Mouse (Mus musculus): ENCODE measurements around the gene Ccdc33. TPM values are rescaled to one million over a fixed set of nuclear protein-coding genes. Genes with fewer than 3 reads are reported as not detected.

Ccdc33 gene
- polyA plus RNA-seq, 1 experiment from 2014 or later, result 1.1 TPM

- 71% methylated on average over 8 of the region's 8 CpGs for WGBS
- no peak for ATAC-seq (replicated peaks)
- Histone ChIP-seq H3K4me1 (peaks cover 13% of the 10 kb centered on the region), H3K4me2 (replicated peaks) (no peak overlapping the region), H3K4me3 (no peak overlapping the region), H3K27me3 (no peaks in the 10 kb centered on the region), H3K36me3 (no peaks in the 10 kb centered on the region), H3K9ac (replicated peaks) (no peak overlapping the region), H3K27ac (replicated peaks) (no peak overlapping the region), H3K9me3 (no peaks in the 10 kb centered on the region)
Measured at GRCm38 (mm10) chr9:58014393-58015160, 104.0 kb downstream of the Ccdc33 start.

- peak; percentile 56 for ATAC-seq (replicated peaks)
- Histone ChIP-seq H3K9ac (replicated peaks) (no peak overlapping the region), H3K27ac (replicated peaks) (peak overlapping the region; percentile 40; the same call in 1 of the 2 replicates), H3K4me3 (no peak overlapping the region), H3K4me2 (replicated peaks) (no peak overlapping the region), H3K36me3 (no peaks in the 10 kb centered on the region), H3K9me3 (no peaks in the 10 kb centered on the region), H3K4me1 (peaks cover 28% of the 10 kb centered on the region), H3K27me3 (no peaks in the 10 kb centered on the region)
- WGBS, result 22% methylated on average over 2 of the region's 2 CpGs
Measured at GRCm38 (mm10) chr9:58012935-58013334, 105.7 kb downstream of the Ccdc33 start.

GRCm38 (mm10) chr9:58012486-58012885 lies 106.1 kb downstream of the Ccdc33 start:
- Histone ChIP-seq H3K4me2 (replicated peaks) (no peak overlapping the region), H3K4me1 (peaks cover 28% of the 10 kb centered on the region), H3K9me3 (no peaks in the 10 kb centered on the region), H3K4me3 (no peak overlapping the region), H3K36me3 (no peaks in the 10 kb centered on the region), H3K27ac (replicated peaks) (peak overlapping the region; percentile 40; the same call in 1 of the 2 replicates), H3K9ac (replicated peaks) (no peak overlapping the region), H3K27me3 (no peaks in the 10 kb centered on the region)
- ATAC-seq (replicated peaks), result no peak
- 68% methylated on average over 2 of the region's 2 CpGs for WGBS

- peaks cover 28% of the 10 kb centered on the region for H3K4me1 ChIP-seq
Measured at GRCm38 (mm10) chr9:58011552-58011951, 107.1 kb downstream of the Ccdc33 start.

GRCm38 (mm10) chr9:58011027-58011426 lies 107.6 kb downstream of the Ccdc33 start:
- no peak overlapping the region for H3K27ac ChIP-seq (replicated peaks)
- H3K36me3 ChIP-seq, result no peaks in the 10 kb centered on the region
- H3K27me3 ChIP-seq, result no peaks in the 10 kb centered on the region
- no peak overlapping the region for H3K4me2 ChIP-seq (replicated peaks)
- peaks cover 28% of the 10 kb centered on the region for H3K4me1 ChIP-seq
- H3K4me3 ChIP-seq, result no peak overlapping the region
- H3K9me3 ChIP-seq, result no peaks in the 10 kb centered on the region
- WGBS, result 64% methylated on average over 7 of the region's 7 CpGs
- ATAC-seq (replicated peaks), result no peak
- H3K9ac ChIP-seq (replicated peaks), result no peak overlapping the region

More at GRCm38 (mm10) chr9:58011552-58011951, 107.1 kb downstream of the Ccdc33 start:
- H3K9ac ChIP-seq (replicated peaks), result no peak overlapping the region
- H3K27me3 ChIP-seq, result no peaks in the 10 kb centered on the region
- ATAC-seq (replicated peaks), result no peak
- no peak overlapping the region for H3K4me2 ChIP-seq (replicated peaks)
- H3K4me3 ChIP-seq, result no peak overlapping the region
- 85% methylated on average over 8 of the region's 8 CpGs for WGBS
- no peak overlapping the region for H3K27ac ChIP-seq (replicated peaks)
- H3K36me3 ChIP-seq, result no peaks in the 10 kb centered on the region
- no peaks in the 10 kb centered on the region for H3K9me3 ChIP-seq

GRCm38 (mm10) chr9:58009588-58009987 lies 109.0 kb downstream of the Ccdc33 start:
- 0 out of 2 replicates have a peak overlapping the region, but pooled peaks have one; percentile 5 for H3K9ac ChIP-seq (replicated peaks)
- H3K9me3 ChIP-seq, result no peaks in the 10 kb centered on the region
- no peak overlapping the region for H3K4me3 ChIP-seq
- H3K4me2 ChIP-seq (replicated peaks), result no peak overlapping the region; the same call in 1 of the 2 replicates
- H3K4me1 ChIP-seq, result peaks cover 28% of the 10 kb centered on the region
- no peaks in the 10 kb centered on the region for H3K27me3 ChIP-seq
- no peak for ATAC-seq (replicated peaks)
- 47% methylated on average over 3 of the region's 3 CpGs for WGBS
- peak overlapping the region; percentile 86 for H3K27ac ChIP-seq (replicated peaks)
- H3K36me3 ChIP-seq, result no peaks in the 10 kb centered on the region

GRCm38 (mm10) chr9:58009015-58009362 lies 109.6 kb downstream of the Ccdc33 start:
- peaks cover 28% of the 10 kb centered on the region for H3K4me1 ChIP-seq
- WGBS, result under 1% methylated on average over 6 of the region's 6 CpGs
- no peaks in the 10 kb centered on the region for H3K27me3 ChIP-seq
- H3K4me2 ChIP-seq (replicated peaks), result peak overlapping the region; percentile 36
- peak overlapping the region; percentile 12 for H3K4me3 ChIP-seq
- no peaks in the 10 kb centered on the region for H3K9me3 ChIP-seq
- peak overlapping the region; percentile 10; the same call in 1 of the 2 replicates for H3K9ac ChIP-seq (replicated peaks)
- no peaks in the 10 kb centered on the region for H3K36me3 ChIP-seq
- peak; percentile 92 for ATAC-seq (replicated peaks)
- H3K27ac ChIP-seq (replicated peaks), result peak overlapping the region; percentile 86

GRCm38 (mm10) chr9:58008336-58009014 lies 110.1 kb downstream of the Ccdc33 start:
- no peaks in the 10 kb centered on the region for H3K9me3 ChIP-seq
- WGBS, result 49% methylated on average over 12 of the region's 12 CpGs
- H3K27ac ChIP-seq (replicated peaks), result peak overlapping the region; percentile 86
- peak overlapping the region; percentile 36 for H3K4me2 ChIP-seq (replicated peaks)
- no peaks in the 10 kb centered on the region for H3K27me3 ChIP-seq
- peaks cover 28% of the 10 kb centered on the region for H3K4me1 ChIP-seq
- H3K36me3 ChIP-seq, result no peaks in the 10 kb centered on the region
- peak; percentile 72 for ATAC-seq (replicated peaks)
- H3K9ac ChIP-seq (replicated peaks), result peak overlapping the region; percentile 10; the same call in 1 of the 2 replicates
- peak overlapping the region; percentile 12 for H3K4me3 ChIP-seq

GRCm38 (mm10) chr9:58005753-58006461 lies 112.7 kb downstream of the Ccdc33 start, which contains the start of gene Cyp11a1:
Cyp11a1 (plus strand) TSS chr9:58006411.
- Histone ChIP-seq H3K4me3 (no peak within 1 kb of the TSS), H3K4me1 (peaks cover 16% of the 10 kb centered on the region), H3K27me3 (no peaks in the 10 kb centered on the region), H3K9me3 (no peaks in the 10 kb centered on the region), H3K9ac (replicated peaks) (no peak within 1 kb of the TSS), H3K4me2 (replicated peaks) (no peak within 1 kb of the TSS), H3K36me3 (no peaks in the 10 kb centered on the region), H3K27ac (replicated peaks) (no peak within 1 kb of the TSS)
- 83% methylated on average over 16 of the region's 16 CpGs for WGBS
- no peak for ATAC-seq (replicated peaks)

GRCm38 (mm10) chr9:58003272-58003671 lies 115.4 kb downstream of the Ccdc33 start:
- H3K9me3 ChIP-seq, result no peaks in the 10 kb centered on the region
- H3K27me3 ChIP-seq, result peaks cover 8% of the 10 kb centered on the region
- no peak overlapping the region for H3K4me3 ChIP-seq
- no peak for ATAC-seq (replicated peaks)
- H3K4me2 ChIP-seq (replicated peaks), result no peak overlapping the region
- no peaks in the 10 kb centered on the region for H3K36me3 ChIP-seq
- no peak overlapping the region for H3K27ac ChIP-seq (replicated peaks)
- H3K4me1 ChIP-seq, result peaks cover 2% of the 10 kb centered on the region
- 22% methylated on average over 2 of the region's 2 CpGs for WGBS
- H3K9ac ChIP-seq (replicated peaks), result no peak overlapping the region

GRCm38 (mm10) chr9:57999676-58000075 lies 118.9 kb downstream of the Ccdc33 start:
- no peaks in the 10 kb centered on the region for H3K9me3 ChIP-seq
- no peak overlapping the region for H3K4me2 ChIP-seq (replicated peaks)
- peaks cover 13% of the 10 kb centered on the region for H3K27me3 ChIP-seq
- WGBS, result 35% methylated on average over 2 of the region's 2 CpGs
- no peak overlapping the region for H3K9ac ChIP-seq (replicated peaks)
- no peaks in the 10 kb centered on the region for H3K36me3 ChIP-seq
- no peak overlapping the region for H3K4me3 ChIP-seq
- peaks cover 9% of the 10 kb centered on the region for H3K4me1 ChIP-seq
- no peak for ATAC-seq (replicated peaks)
- no peak overlapping the region for H3K27ac ChIP-seq (replicated peaks)

- peaks cover 12% of the 10 kb centered on the region for H3K4me1 ChIP-seq
- peaks cover 13% of the 10 kb centered on the region for H3K27me3 ChIP-seq
- no peaks in the 10 kb centered on the region for H3K9me3 ChIP-seq
- H3K36me3 ChIP-seq, result no peaks in the 10 kb centered on the region
- H3K4me2 ChIP-seq (replicated peaks), result no peak overlapping the region
- H3K9ac ChIP-seq (replicated peaks), result no peak overlapping the region
- ATAC-seq (replicated peaks), result 0 out of 2 replicates have a peak, but pooled peaks have one; percentile 5
- H3K4me3 ChIP-seq, result no peak overlapping the region
- WGBS, result 53% methylated on average over 2 of the region's 2 CpGs
- no peak overlapping the region for H3K27ac ChIP-seq (replicated peaks)
Measured at GRCm38 (mm10) chr9:57998685-57999084, 119.9 kb downstream of the Ccdc33 start.

Measured in forebrain, embryonic 15.5 days (tissue).